Mouse (Mus musculus): ENCODE measurements around the gene Ankrd9. TPM values are rescaled to one million over a fixed set of nuclear protein-coding genes. Genes with fewer than 3 reads are reported as not detected.
A peak's percentile ranks its signal among the peaks of the same experiment; 100 is the strongest.

The Ankrd9 gene
- polyA plus RNA-seq, 1 experiment = 206 TPM

DNA sequence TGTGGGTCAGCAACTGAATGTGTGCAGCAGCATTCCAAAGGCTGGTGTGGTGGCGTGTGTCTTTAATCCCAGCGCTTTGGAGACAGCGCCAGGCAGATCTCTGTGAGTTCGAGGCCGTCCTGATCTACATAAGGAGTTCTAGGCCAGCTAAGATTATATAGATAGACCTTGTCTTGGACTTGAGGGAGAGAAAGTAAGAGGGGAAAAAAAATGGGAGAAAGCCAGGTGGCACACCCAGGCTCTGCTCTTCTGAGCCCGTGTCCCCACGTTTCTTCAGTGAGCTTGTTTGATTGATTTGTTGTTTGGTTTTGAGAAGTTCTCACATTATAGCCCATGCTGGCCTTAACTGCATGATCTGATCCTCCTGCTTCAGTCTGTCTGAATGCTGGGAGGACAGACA lies 11.7 kb upstream of the Ankrd9 start:
- H3K27ac ChIP-seq (ENCODE audit: insufficient read depth, low read depth, low read length) = 0 out of 2 replicates have a peak overlapping the region, but pooled peaks have one; percentile 4
- H3K36me3 ChIP-seq (ENCODE audit: control insufficient read depth, insufficient read depth, low read length) = no peaks in the 10 kb centered on the region
- no peak overlapping the region for H3K4me3 ChIP-seq (ENCODE audit: low read depth, low read length)
- no peaks in the 10 kb centered on the region for H3K27me3 ChIP-seq (ENCODE audit: control insufficient read depth, insufficient read depth, low read length)
- 92% methylated on average over 7 of the region's 7 CpGs for WGBS
- peaks cover 27% of the 10 kb centered on the region; the same call in 1 of the 2 replicates for H3K4me1 ChIP-seq (ENCODE audit: control insufficient read depth, insufficient read depth, insufficient read length, low read length)
- TF ChIP-seq POLR2A (IDR thresholded peaks at IDR 0.05; ENCODE audit: low read depth, low read length) = no peak
- no peak for TF ChIP-seq CTCF (IDR thresholded peaks at IDR 0.05; ENCODE audit: extremely low read depth, insufficient read length, insufficient replicate concordance, low read depth, low read length)

DNA sequence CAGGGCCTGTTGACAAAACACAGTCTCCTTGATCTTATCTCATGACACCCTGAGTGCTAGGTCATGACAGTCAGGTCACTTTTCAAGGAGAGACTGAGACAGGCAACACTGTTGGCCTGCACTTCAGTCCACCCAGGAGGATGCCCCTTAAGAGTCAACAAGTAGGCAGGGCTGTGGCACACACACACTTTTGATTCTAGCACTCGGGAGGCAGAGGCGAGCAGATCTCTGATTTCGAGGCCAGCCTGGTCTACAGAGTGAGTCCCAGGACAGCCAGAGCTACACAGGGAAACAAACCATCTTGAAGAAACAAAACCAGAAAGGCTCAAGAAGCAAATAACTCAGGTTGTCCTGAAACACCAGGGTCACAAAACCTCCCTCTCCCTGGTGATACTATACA lies 10.6 kb upstream of the Ankrd9 start:
- Histone ChIP-seq H3K4me3 (ENCODE audit: low read depth, low read length) (no peak overlapping the region), H3K27me3 (ENCODE audit: control insufficient read depth, insufficient read depth, low read length) (no peaks in the 10 kb centered on the region), H3K36me3 (ENCODE audit: control insufficient read depth, insufficient read depth, low read length) (no peaks in the 10 kb centered on the region), H3K27ac (ENCODE audit: insufficient read depth, low read depth, low read length) (no peak overlapping the region), H3K4me1 (ENCODE audit: control insufficient read depth, insufficient read depth, insufficient read length, low read length) (peaks cover 27% of the 10 kb centered on the region; the same call in 1 of the 2 replicates)
- WGBS = 93% methylated on average over 3 of the region's 3 CpGs
- TF ChIP-seq POLR2A (IDR thresholded peaks at IDR 0.05; ENCODE audit: low read depth, low read length) (no peak), CTCF (IDR thresholded peaks at IDR 0.05; ENCODE audit: extremely low read depth, insufficient read length, insufficient replicate concordance, low read depth, low read length) (no peak)

DNA sequence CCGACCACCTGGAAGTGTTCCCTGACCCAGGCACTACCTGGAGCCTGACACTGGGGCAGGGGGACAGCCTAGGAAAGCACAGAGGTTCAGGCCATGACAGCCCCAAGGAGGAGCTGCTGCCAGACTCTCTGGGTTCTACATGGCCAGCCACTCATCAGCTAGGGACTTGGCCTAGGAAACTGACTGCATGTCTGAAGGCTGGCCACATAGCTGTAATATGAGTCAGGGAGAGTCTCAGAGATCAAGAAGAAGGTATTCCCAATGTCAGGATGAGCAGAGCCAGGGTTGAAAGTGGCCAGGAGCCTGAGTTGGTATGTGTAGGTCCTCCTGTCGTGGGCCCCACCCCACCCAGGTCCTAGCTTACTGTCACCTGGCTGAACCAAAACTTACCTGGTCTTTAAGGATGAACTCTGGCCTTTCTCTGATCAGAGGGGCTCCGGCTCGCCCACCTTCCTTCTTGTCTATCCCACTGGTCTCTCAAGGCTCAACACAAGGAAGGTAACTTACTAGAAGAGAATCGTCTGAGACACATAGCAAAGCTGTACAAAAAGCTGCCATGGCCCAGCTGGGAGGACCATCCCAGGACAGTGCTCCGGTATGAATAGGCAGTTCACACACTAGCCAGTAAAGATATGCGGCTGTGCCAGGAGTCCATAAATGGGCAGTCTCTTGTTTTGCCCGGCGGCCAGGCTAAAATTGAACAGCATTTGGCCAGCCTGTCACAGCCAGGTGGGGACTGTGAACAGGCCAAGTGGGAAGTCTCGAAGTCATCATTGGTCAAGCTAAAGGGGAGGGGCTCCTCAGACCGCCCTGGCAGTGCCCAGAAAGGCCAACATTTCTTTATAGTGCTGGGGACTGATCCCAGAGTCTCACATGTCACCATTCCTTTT lies 7.9 kb upstream of the Ankrd9 start:
- no peak overlapping the region for H3K27ac ChIP-seq (ENCODE audit: insufficient read depth, low read depth, low read length)
- no peak for TF ChIP-seq CTCF (IDR thresholded peaks at IDR 0.05; ENCODE audit: extremely low read depth, insufficient read length, insufficient replicate concordance, low read depth, low read length)
- no peak for TF ChIP-seq POLR2A (IDR thresholded peaks at IDR 0.05; ENCODE audit: low read depth, low read length)
- no peaks in the 10 kb centered on the region for H3K27me3 ChIP-seq (ENCODE audit: control insufficient read depth, insufficient read depth, low read length)
- H3K4me3 ChIP-seq (ENCODE audit: low read depth, low read length) = no peak overlapping the region
- H3K36me3 ChIP-seq (ENCODE audit: control insufficient read depth, insufficient read depth, low read length) = no peaks in the 10 kb centered on the region
- 83% methylated on average over 11 of the region's 11 CpGs for WGBS
- peaks cover 43% of the 10 kb centered on the region; the same call in 1 of the 2 replicates for H3K4me1 ChIP-seq (ENCODE audit: control insufficient read depth, insufficient read depth, insufficient read length, low read length)

GRCm38 (mm10) chr12:110985141-110985540 lies 6.3 kb upstream of the Ankrd9 start:
- Histone ChIP-seq H3K4me1 (ENCODE audit: control insufficient read depth, insufficient read depth, insufficient read length, low read length) (peaks cover 42% of the 10 kb centered on the region; the same call in 1 of the 2 replicates), H3K27me3 (ENCODE audit: control insufficient read depth, insufficient read depth, low read length) (no peaks in the 10 kb centered on the region), H3K4me3 (ENCODE audit: low read depth, low read length) (no peak overlapping the region), H3K27ac (ENCODE audit: insufficient read depth, low read depth, low read length) (no peak overlapping the region), H3K36me3 (ENCODE audit: control insufficient read depth, insufficient read depth, low read length) (no peaks in the 10 kb centered on the region)
- TF ChIP-seq POLR2A (IDR thresholded peaks at IDR 0.05; ENCODE audit: low read depth, low read length) = no peak
- TF ChIP-seq CTCF (IDR thresholded peaks at IDR 0.05; ENCODE audit: extremely low read depth, insufficient read length, insufficient replicate concordance, low read depth, low read length) = no peak
- WGBS = 83% methylated on average over 9 of the region's 9 CpGs

GRCm38 (mm10) chr12:110984598-110984997 lies 5.8 kb upstream of the Ankrd9 start:
- H3K27ac ChIP-seq (ENCODE audit: insufficient read depth, low read depth, low read length) = no peak overlapping the region
- TF ChIP-seq CTCF (IDR thresholded peaks at IDR 0.05; ENCODE audit: extremely low read depth, insufficient read length, insufficient replicate concordance, low read depth, low read length) (no peak), POLR2A (IDR thresholded peaks at IDR 0.05; ENCODE audit: low read depth, low read length) (no peak)
- H3K4me3 ChIP-seq (ENCODE audit: low read depth, low read length) = no peak overlapping the region
- no peaks in the 10 kb centered on the region for H3K27me3 ChIP-seq (ENCODE audit: control insufficient read depth, insufficient read depth, low read length)
- peaks cover 41% of the 10 kb centered on the region; the same call in 1 of the 2 replicates for H3K4me1 ChIP-seq (ENCODE audit: control insufficient read depth, insufficient read depth, insufficient read length, low read length)
- H3K36me3 ChIP-seq (ENCODE audit: control insufficient read depth, insufficient read depth, low read length) = no peaks in the 10 kb centered on the region
- 76% methylated on average over 4 of the region's 4 CpGs for WGBS

DNA sequence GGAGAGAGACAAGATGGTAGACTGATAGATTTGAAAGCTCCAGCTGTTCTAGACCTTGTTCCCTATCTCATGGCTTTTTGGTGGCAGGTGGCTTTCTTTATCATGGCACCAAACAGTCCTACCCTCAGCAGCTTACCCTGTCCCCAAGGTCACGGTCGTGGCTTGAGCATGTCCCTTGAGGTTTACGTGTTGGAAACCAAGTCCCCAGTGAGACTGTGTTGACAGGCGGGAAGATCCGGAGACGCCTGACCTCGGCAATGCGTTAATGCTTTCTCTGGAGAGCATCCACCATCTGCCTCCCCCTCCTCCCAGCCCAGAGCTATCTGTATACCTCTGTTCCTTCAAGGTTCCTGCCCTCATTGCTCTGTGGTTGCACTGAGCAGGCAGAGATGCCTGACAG lies 4.9 kb upstream of the Ankrd9 start:
- no peak overlapping the region for H3K4me3 ChIP-seq (ENCODE audit: low read depth, low read length)
- TF ChIP-seq POLR2A (IDR thresholded peaks at IDR 0.05; ENCODE audit: low read depth, low read length) (no peak), CTCF (IDR thresholded peaks at IDR 0.05; ENCODE audit: extremely low read depth, insufficient read length, insufficient replicate concordance, low read depth, low read length) (no peak)
- 91% methylated on average over 8 of the region's 8 CpGs for WGBS
- no peaks in the 10 kb centered on the region for H3K27me3 ChIP-seq (ENCODE audit: control insufficient read depth, insufficient read depth, low read length)
- peak overlapping the region; percentile 86; the same call in 1 of the 2 replicates for H3K27ac ChIP-seq (ENCODE audit: insufficient read depth, low read depth, low read length)
- peaks cover 37% of the 10 kb centered on the region; the same call in 1 of the 2 replicates for H3K4me1 ChIP-seq (ENCODE audit: control insufficient read depth, insufficient read depth, insufficient read length, low read length)
- H3K36me3 ChIP-seq (ENCODE audit: control insufficient read depth, insufficient read depth, low read length) = no peaks in the 10 kb centered on the region

GRCm38 (mm10) chr12:110983083-110983482 lies 4.2 kb upstream of the Ankrd9 start:
- WGBS = 33% methylated on average over 8 of the region's 8 CpGs
- peak overlapping the region; percentile 86 for H3K27ac ChIP-seq (ENCODE audit: insufficient read depth, low read depth, low read length)
- no peaks in the 10 kb centered on the region for H3K36me3 ChIP-seq (ENCODE audit: control insufficient read depth, insufficient read depth, low read length)
- H3K4me1 ChIP-seq (ENCODE audit: control insufficient read depth, insufficient read depth, insufficient read length, low read length) = peaks cover 37% of the 10 kb centered on the region; the same call in 1 of the 2 replicates
- no peak overlapping the region for H3K4me3 ChIP-seq (ENCODE audit: low read depth, low read length)
- H3K27me3 ChIP-seq (ENCODE audit: control insufficient read depth, insufficient read depth, low read length) = no peaks in the 10 kb centered on the region
- TF ChIP-seq POLR2A (IDR thresholded peaks at IDR 0.05; ENCODE audit: low read depth, low read length) (no peak), CTCF (IDR thresholded peaks at IDR 0.05; ENCODE audit: extremely low read depth, insufficient read length, insufficient replicate concordance, low read depth, low read length) (no peak)

Measured in small intestine, adult 2 months (tissue).